Mouse (Mus musculus) CH12.LX (cell line): ENCODE measurements around the gene Hmga1b. TPM values are rescaled to one million over a fixed set of nuclear protein-coding genes. Genes with fewer than 3 reads are reported as not detected.

ENCODE experiments used
- DNase-seq: peaks from one replicate; pipeline ENCODE4 v3.0.0-alpha.2; 2013; ENCODE audit errors: extremely low read depth
- H3K27ac ChIP-seq: 2 replicates; pipeline ENCODE4 v1.5.1; 2012; ENCODE audit warnings: low read depth, mild to moderate bottlenecking, control low read depth, moderate library complexity; ENCODE audit not compliant: insufficient read depth
- H3K27me3 ChIP-seq: replicated peaks from 2 replicates; pipeline ENCODE3; 2012; ENCODE audit warnings: inconsistent platforms
- H3K36me3 ChIP-seq, 2 experiments: replicated peaks in 1 of 2; 2 replicates each; pipeline versions ENCODE3 to v1.6.1; 2012; ENCODE audit warnings: inconsistent platforms in 1 of 2, low read length in 1 of 2, mild to moderate bottlenecking in 1 of 2, mixed read lengths in 1 of 2, moderate library complexity in 1 of 2; ENCODE audit not compliant: control insufficient read depth in 1 of 2, insufficient read depth in 1 of 2
- H3K4me1 ChIP-seq, 2 experiments: 2 replicates each; pipeline ENCODE4 v1.6.1; 2012; ENCODE audit warnings: inconsistent platforms in 1 of 2, moderate library complexity in 1 of 2; ENCODE audit not compliant: insufficient read depth in 2 of 2, control insufficient read depth in 1 of 2
- H3K4me2 ChIP-seq: 2 replicates; pipeline ENCODE4 v1.6.1; 2012; ENCODE audit warnings: low read depth, mild to moderate bottlenecking, control low read depth; ENCODE audit not compliant: poor library complexity, insufficient read depth, severe bottlenecking
- H3K4me3 ChIP-seq, 3 experiments: fragments of 150-350 bp in 1 of 3; sonication (generic) in 1 of 3; replicated peaks in 1 of 3; 2 replicates each; pipeline versions ENCODE3 to v1.5.1; 2011 to 2012; ENCODE audit warnings: low read depth in 2 of 3, low read length in 2 of 3, mild to moderate bottlenecking in 2 of 3, moderate library complexity in 2 of 3, control low read depth in 1 of 3, improper control_type of control experiment in 1 of 3, inconsistent platforms in 1 of 3, mixed read lengths in 1 of 3; ENCODE audit not compliant: poor library complexity in 1 of 3
- H3K79me2 ChIP-seq: replicated peaks from 2 replicates; pipeline ENCODE4 v1.6.1; 2012; ENCODE audit warnings: mild to moderate bottlenecking, moderate library complexity; ENCODE audit not compliant: control insufficient read depth, poor library complexity, insufficient read depth, severe bottlenecking; ENCODE audit errors: extremely low read depth
- H3K9ac ChIP-seq: 2 replicates; pipeline ENCODE4 v1.6.1; 2012; ENCODE audit warnings: low read depth, mild to moderate bottlenecking, control low read depth, moderate library complexity; ENCODE audit not compliant: insufficient read depth
- H3K9me3 ChIP-seq: replicated peaks from 2 replicates; pipeline ENCODE3; 2012; ENCODE audit warnings: low read length, inconsistent platforms, mixed read lengths
- BHLHE40 ChIP-seq: IDR thresholded peaks from 2 replicates; pipeline ENCODE4 v1.6.1; 2011; ENCODE audit warnings: mild to moderate bottlenecking, low read depth, low read length, improper control_type of control experiment
- CHD1 ChIP-seq: IDR thresholded peaks from 2 replicates; pipeline ENCODE4 v1.6.1; 2012; ENCODE audit warnings: low read depth, low read length, improper control_type of control experiment, inconsistent platforms
- CHD2 ChIP-seq: IDR thresholded peaks from 2 replicates; pipeline ENCODE4 v1.6.1; 2011; ENCODE audit warnings: low read length, improper control_type of control experiment
- CTCF ChIP-seq, 2 experiments: IDR thresholded peaks in 1 of 2; conservative IDR thresholded peaks in 1 of 2; 2 replicates each; pipeline ENCODE4 v1.5.1; 2011 to 2012; ENCODE audit warnings: low read depth in 2 of 2, low read length in 2 of 2, improper control_type of control experiment in 1 of 2, inconsistent platforms in 1 of 2, mild to moderate bottlenecking in 1 of 2, moderate library complexity in 1 of 2
- E2F4 ChIP-seq: IDR thresholded peaks from 2 replicates; pipeline ENCODE4 v1.6.1; 2011; ENCODE audit warnings: low read depth, low read length, improper control_type of control experiment; ENCODE audit not compliant: insufficient replicate concordance
- ELF1 ChIP-seq: IDR thresholded peaks from 2 replicates; pipeline ENCODE4 v1.6.1; 2014; ENCODE audit warnings: low read depth, mild to moderate bottlenecking, inconsistent platforms, low read length, improper control_type of control experiment
- EP300 ChIP-seq: IDR thresholded peaks from 2 replicates; pipeline ENCODE4 v1.6.1; 2011; ENCODE audit warnings: low read length, improper control_type of control experiment
- ETS1 ChIP-seq: conservative IDR thresholded peaks from 2 replicates; pipeline ENCODE4 v1.6.1; 2012; ENCODE audit warnings: low read depth, mild to moderate bottlenecking, inconsistent platforms, low read length, improper control_type of control experiment, moderate library complexity
- IRF4 ChIP-seq: IDR thresholded peaks from 2 replicates; pipeline ENCODE4 v1.6.1; 2014; ENCODE audit warnings: low read depth, mild to moderate bottlenecking, inconsistent platforms, low read length, improper control_type of control experiment
- JUND ChIP-seq: conservative IDR thresholded peaks from 2 replicates; pipeline ENCODE4 v1.6.1; 2011; ENCODE audit warnings: low read depth, low read length, improper control_type of control experiment
- KAT2A ChIP-seq: IDR thresholded peaks from 2 replicates; pipeline ENCODE4 v1.6.1; 2012; ENCODE audit warnings: low read length, improper control_type of control experiment, inconsistent platforms; ENCODE audit not compliant: insufficient replicate concordance
- MAFK ChIP-seq: IDR thresholded peaks from 2 replicates; pipeline ENCODE4 v1.6.1; 2011; ENCODE audit warnings: low read length, improper control_type of control experiment; ENCODE audit not compliant: insufficient replicate concordance
- MAZ ChIP-seq: IDR thresholded peaks from 2 replicates; pipeline ENCODE4 v1.6.1; 2012; ENCODE audit warnings: low read depth, mild to moderate bottlenecking, inconsistent platforms, low read length, improper control_type of control experiment, moderate library complexity
- MEF2A ChIP-seq: IDR thresholded peaks from 2 replicates; pipeline ENCODE4 v1.6.1; 2014; ENCODE audit warnings: low read depth, mild to moderate bottlenecking, inconsistent platforms, low read length, improper control_type of control experiment, borderline replicate concordance
- NRF1 ChIP-seq: IDR thresholded peaks from 2 replicates; pipeline ENCODE4 v1.6.1; 2014; ENCODE audit warnings: low read depth, mild to moderate bottlenecking, inconsistent platforms, low read length, improper control_type of control experiment, moderate library complexity
- POLR2A ChIP-seq: IDR thresholded peaks from 2 replicates; pipeline ENCODE4 v1.6.1; 2011; ENCODE audit warnings: low read depth, mild to moderate bottlenecking, improper control_type of control experiment, low read length
- RAD21 ChIP-seq: IDR thresholded peaks from 2 replicates; pipeline ENCODE4 v1.6.1; 2011; ENCODE audit warnings: low read depth, mild to moderate bottlenecking, low read length, improper control_type of control experiment, moderate library complexity
- RCOR1 ChIP-seq: conservative IDR thresholded peaks from 2 replicates; pipeline ENCODE4 v1.6.1; 2012; ENCODE audit warnings: low read depth, mild to moderate bottlenecking, inconsistent platforms, low read length, improper control_type of control experiment
- SIN3A ChIP-seq: IDR thresholded peaks from 2 replicates; pipeline ENCODE4 v1.6.1; 2012; ENCODE audit warnings: low read length, improper control_type of control experiment, inconsistent platforms
- TBP ChIP-seq: conservative IDR thresholded peaks from 2 replicates; pipeline ENCODE4 v1.6.1; 2011; ENCODE audit warnings: low read depth, low read length, improper control_type of control experiment
- UBTF ChIP-seq: IDR thresholded peaks from 2 replicates; pipeline ENCODE4 v1.6.1; 2012; ENCODE audit warnings: low read depth, mild to moderate bottlenecking, inconsistent platforms, low read length, improper control_type of control experiment, moderate library complexity
- USF1 ChIP-seq: IDR thresholded peaks from 2 replicates; pipeline ENCODE4 v1.6.1; 2014; ENCODE audit warnings: low read depth, mild to moderate bottlenecking, inconsistent platforms, low read length, improper control_type of control experiment
- USF2 ChIP-seq: conservative IDR thresholded peaks from 2 replicates; pipeline ENCODE4 v1.6.1; 2011; ENCODE audit warnings: low read depth, low read length, improper control_type of control experiment
- ZC3H11A ChIP-seq: IDR thresholded peaks from 2 replicates; pipeline ENCODE4 v1.6.1; 2012; ENCODE audit warnings: low read depth, mild to moderate bottlenecking, inconsistent platforms, low read length, improper control_type of control experiment
- dilution Hi-C: fragments of 300-500 bp; cut with MboI; formaldehyde crosslinking; loops from 2 replicates; pipeline ENCODE4 v1.14.3; 2020; ENCODE audit warnings: low sequenced_read_pairs; ENCODE audit not compliant: extremely low pct_unique_long_range_greater_than_20kb, extremely low pct_ligation_motif_present
- in situ Hi-C: fragments of 300-500 bp; cut with MboI; formaldehyde crosslinking; loops from 3 replicates; pipeline ENCODE4 v1.14.3; 2019; ENCODE audit warnings: low sequenced_read_pairs, low pct_ligation_motif_present, low pct_unique_long_range_greater_than_20kb, mixed read lengths
- polyA plus RNA-seq: library from polyadenylated mRNA; unstranded; fragments of >175 nt; gene quantifications from 2 replicates; pipeline ENCODE4 v1.2.1, GENCODE M21; 2012; ENCODE audit warnings: low read depth; ENCODE audit not compliant: insufficient read length
- total RNA-seq, 2 experiments: library from RNA; depleted of rRNA; stranded (reverse); fragments of 300-350 nt in 1 of 2; fragments of >200 nt in 1 of 2; gene quantifications; 2 replicates each; pipeline ENCODE4 v1.2.3; 2012 to 2014

The Hmga1b gene
- total and polyA plus RNA-seq, 3 experiments = 126 to 414 (median 167) TPM

GRCm38 (mm10) chr11:120800061-120800904, 37.7 kb downstream of the Hmga1b start (continued):
- TF ChIP-seq SIN3A = peak; percentile 84
- TF ChIP-seq POLR2A = peak; percentile 55
- TF ChIP-seq ZC3H11A = peak; percentile 15; the same call in 1 of the 2 replicates
- peak; percentile 39 for TF ChIP-seq MAZ
- TF ChIP-seq KAT2A = no peak
- TF ChIP-seq ETS1 = 0 out of 2 replicates have a peak, but pooled peaks have one; percentile 8
- TF ChIP-seq USF1 = peak; percentile 87
- TF ChIP-seq UBTF = no peak
- no peak for TF ChIP-seq JUND
- peak; percentile 83 to 96 for TF ChIP-seq CTCF (conservative IDR thresholded peaks at IDR 0.05 in 1 of 2, IDR thresholded peaks at IDR 0.05 in 1 of 2; ENCODE audit: low read depth in 2 of 2, low read length in 2 of 2)
- peak; percentile 34; the same call in 1 of the 2 replicates for TF ChIP-seq MAFK
- peak; percentile 14; the same call in 1 of the 2 replicates for TF ChIP-seq E2F4
- TF ChIP-seq BHLHE40 = no peak
- no peak for TF ChIP-seq TBP
- TF ChIP-seq USF2 = peak; percentile 86
- no peak for TF ChIP-seq CHD1
- peak; percentile 55; the same call in 1 of the 2 replicates for TF ChIP-seq IRF4
- peak; percentile 37; the same call in 1 of the 2 replicates for TF ChIP-seq EP300
- peak; percentile 35; the same call in 1 of the 2 replicates for TF ChIP-seq NRF1
- TF ChIP-seq ELF1 = peak; percentile 38; the same call in 1 of the 2 replicates
- TF ChIP-seq MEF2A = peak; percentile 70
- TF ChIP-seq RCOR1 = no peak; the same call in 1 of the 2 replicates

GRCm38 (mm10) chr11:120804274-120804673, 41.7 kb downstream of the Hmga1b start:
- dilution Hi-C loops (no loop called here), in situ Hi-C loops (no loop called here)
- no peak overlapping the region for H3K9ac ChIP-seq

More at GRCm38 (mm10) chr11:120804274-120804673, 41.7 kb downstream of the Hmga1b start:
- no peak overlapping the region for H3K4me2 ChIP-seq
- H3K27ac ChIP-seq = no peak overlapping the region
- no peaks in the 10 kb centered on the region for H3K79me2 ChIP-seq
- peaks cover 31 to 48% of the 10 kb centered on the region in 2 experiments for H3K36me3 ChIP-seq
- no peaks in the 10 kb centered on the region for H3K27me3 ChIP-seq
- no peak overlapping the region for H3K4me3 ChIP-seq
- TF ChIP-seq RAD21 (no peak), NRF1 (no peak), CHD2 (no peak), BHLHE40 (no peak), ELF1 (no peak), UBTF (no peak), KAT2A (no peak), TBP (no peak), MAFK (no peak), ZC3H11A (no peak), EP300 (no peak), E2F4 (no peak)
- DNase-seq = no peak
- peaks cover 6 to 16% of the 10 kb centered on the region in 2 experiments for H3K4me1 ChIP-seq
- no peaks in the 10 kb centered on the region for H3K9me3 ChIP-seq
